Mouse (Mus musculus) MEL (cell line): Measurements from ENCODE around the gene Adprh.

Experiments used
- CTCF ChIP-seq, 3 experiments: IDR thresholded peaks in 2 of 3; conservative IDR thresholded peaks in 1 of 3; 2 replicates each; pipeline ENCODE4 v1.5.1; 2011 to 2012; ENCODE audit warnings: low read length in 3 of 3, low read depth in 2 of 3, mild to moderate bottlenecking in 2 of 3, improper control_type of control experiment in 1 of 3, inconsistent platforms in 1 of 3, mixed read lengths in 1 of 3, moderate library complexity in 1 of 3; ENCODE audit not compliant: control insufficient read depth in 1 of 3, insufficient read depth in 1 of 3, poor library complexity in 1 of 3, severe bottlenecking in 1 of 3
- KAT2A ChIP-seq: conservative IDR thresholded peaks from 2 replicates; pipeline ENCODE4 v1.6.1; 2012; ENCODE audit warnings: low read depth, low read length, improper control_type of control experiment, inconsistent platforms
- MEF2A ChIP-seq: IDR thresholded peaks from 2 replicates; pipeline ENCODE4 v1.6.1; 2014; ENCODE audit warnings: low read depth, mild to moderate bottlenecking, inconsistent platforms, low read length, improper control_type of control experiment; ENCODE audit not compliant: poor library complexity, insufficient replicate concordance, severe bottlenecking; ENCODE audit errors: extremely low read depth

DNA sequence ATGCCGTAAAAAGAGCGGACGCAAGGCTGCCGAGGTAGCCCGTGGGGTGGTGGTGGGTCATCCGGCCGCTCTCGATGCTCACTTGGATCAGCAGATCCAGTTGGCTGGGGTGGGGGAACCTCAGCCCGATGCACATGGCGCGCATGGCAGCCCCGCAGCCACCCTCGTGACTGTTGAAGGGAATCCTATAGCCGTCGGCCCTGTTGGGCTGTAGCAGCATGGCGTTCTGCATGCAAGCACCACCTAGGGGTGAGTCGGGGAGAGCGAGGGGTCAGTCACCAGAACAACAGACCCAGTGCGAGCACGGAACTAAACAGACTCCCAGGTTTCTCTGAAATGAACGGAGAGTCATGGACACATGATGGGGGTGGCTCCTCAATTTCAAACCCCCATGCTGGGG is 5.1 kb downstream of the Adprh start:
- TF ChIP-seq MEF2A: no peak
- TF ChIP-seq CTCF (IDR thresholded peaks at IDR 0.05 in 2 of 3, conservative IDR thresholded peaks at IDR 0.05 in 1 of 3; ENCODE audit: control insufficient read depth in 1 of 3, insufficient read depth in 1 of 3, low read depth in 2 of 3, low read length in 3 of 3, poor library complexity in 1 of 3, severe bottlenecking in 1 of 3): no peak
- no peak for TF ChIP-seq KAT2A
